Mouse (Mus musculus) colon, adult 2 months (tissue): Measurements from ENCODE around the gene Ttc14. TPM values are rescaled to one million over a fixed set of nuclear protein-coding genes. Genes with fewer than 3 reads are reported as not detected.

ENCODE experiments used
- polyA plus RNA-seq: library from polyadenylated mRNA; depleted of rRNA; stranded (reverse); fragments of >200 nt; gene quantifications from 2 replicates; pipeline ENCODE4 v1.2.3, GENCODE M21; 2012; rRNA removed

The Ttc14 gene
- polyA plus RNA-seq = 35.0 and 40.6 TPM in 2 replicates

GRCm38 (mm10) chr3:33799617-33800512, at the start of gene Ttc14:
Gene Ttc14 (plus strand): TSS chr3:33799832.

GRCm38 (mm10) chr3:33843801-33844632, 44.4 kb downstream of the Ttc14 start, which contains the start of gene Ccdc39:
Gene Ccdc39 (minus strand): TSS chr3:33844310.

Other genes with a start within 250 kb of the Ttc14 start
- 0.29 TPM in 1 of 2 replicates, not detected in the other for gene Ccdc39, start 44.5 kb downstream of the Ttc14 start, polyA plus RNA-seq
- gene Fxr1, start 220.1 kb downstream of the Ttc14 start, polyA plus RNA-seq = 3.6 and 4.4 TPM in 2 replicates